Mouse (Mus musculus) B cell, adult 2 months (primary cell): ENCODE results near the gene Kbtbd13.

Source experiments
- DNase-seq, 2 experiments: peaks; one replicate each; pipeline ENCODE4 v3.0.0; 2022

Kbtbd13 gene

GRCm38 (mm10) chr9:65391613-65391964 is at the start of gene Kbtbd13:
Gene Kbtbd13, minus strand, starts transcription at chr9:65391652.
- no peak for DNase-seq

- DNase-seq = peak; percentile 99
These were observed 44.3 kb upstream of the Kbtbd13 start, which contains the start of gene Mtfmt for GRCm38 (mm10) chr9:65435671-65436301. Gene Mtfmt, plus strand, starts transcription at chr9:65435782.

GRCm38 (mm10) chr9:65435211-65435610 is 43.8 kb upstream of the Kbtbd13 start:
- DNase-seq = no peak

- DNase-seq = peak; percentile 66 to 67
These were observed 42.7 kb upstream of the Kbtbd13 start for GRCm38 (mm10) chr9:65434140-65434539.

GRCm38 (mm10) chr9:65432236-65432635 is 40.8 kb upstream of the Kbtbd13 start:
- peak; percentile 82 to 85 for DNase-seq

- no peak for DNase-seq
These were observed 39.5 kb upstream of the Kbtbd13 start for GRCm38 (mm10) chr9:65430921-65431320.

- DNase-seq = no peak
These were observed 38.9 kb upstream of the Kbtbd13 start for GRCm38 (mm10) chr9:65430401-65430800.

GRCm38 (mm10) chr9:65428003-65428402 is 36.6 kb upstream of the Kbtbd13 start:
- no peak for DNase-seq

GRCm38 (mm10) chr9:65427511-65427910 is 36.1 kb upstream of the Kbtbd13 start:
- DNase-seq = no peak

GRCm38 (mm10) chr9:65424393-65424792 is 32.9 kb upstream of the Kbtbd13 start:
- DNase-seq = no peak

GRCm38 (mm10) chr9:65422760-65423501 is 31.5 kb upstream of the Kbtbd13 start, which contains the start of gene Slc51b:
Gene Slc51b, minus strand, starts transcription at chr9:65422955.
- no peak for DNase-seq

- no peak for DNase-seq
These were observed 28.2 kb upstream of the Kbtbd13 start for GRCm38 (mm10) chr9:65419633-65420032.

- DNase-seq = no peak
These were observed 26.3 kb upstream of the Kbtbd13 start for GRCm38 (mm10) chr9:65417738-65418137.

- no peak for DNase-seq
These were observed 19.9 kb upstream of the Kbtbd13 start for GRCm38 (mm10) chr9:65411326-65411725.

GRCm38 (mm10) chr9:65410378-65410777 is 18.9 kb upstream of the Kbtbd13 start:
- no peak for DNase-seq

- DNase-seq = no peak
These were observed 17.4 kb upstream of the Kbtbd13 start for GRCm38 (mm10) chr9:65408871-65409295.

GRCm38 (mm10) chr9:65407861-65408260 is 16.4 kb upstream of the Kbtbd13 start:
- DNase-seq = no peak

- DNase-seq = no peak
These were observed 15.9 kb upstream of the Kbtbd13 start for GRCm38 (mm10) chr9:65407327-65407726.

- DNase-seq = no peak
These were observed 13.7 kb upstream of the Kbtbd13 start for GRCm38 (mm10) chr9:65405184-65405449.

- DNase-seq = no peak
These were observed 13.1 kb upstream of the Kbtbd13 start for GRCm38 (mm10) chr9:65404331-65405183.

- DNase-seq = no peak
These were observed 8.5 kb upstream of the Kbtbd13 start for GRCm38 (mm10) chr9:65399934-65400333.

- peak; percentile 53 to 55 for DNase-seq
These were observed 6.8 kb upstream of the Kbtbd13 start, which contains the start of gene Rasl12 for GRCm38 (mm10) chr9:65398279-65398678. Gene Rasl12, plus strand, starts transcription at chr9:65398506.

GRCm38 (mm10) chr9:65394360-65394759 is 2.9 kb upstream of the Kbtbd13 start:
- no peak for DNase-seq

GRCm38 (mm10) chr9:65393606-65394005 is 2.2 kb upstream of the Kbtbd13 start:
- no peak for DNase-seq
